Mouse (Mus musculus) embryonic facial prominence, embryonic 13.5 days (tissue): ENCODE results near the gene Hmcn2. TPM values are rescaled to one million over a fixed set of nuclear protein-coding genes. Genes with fewer than 3 reads are reported as not detected.

Source experiments
- ATAC-seq: fragments of 200-750 bp; cut with Nextera tagmentation; 2 replicates; pipeline ENCODE4 v1.8.0; 2017; ENCODE audit warnings: low read depth; ENCODE audit not compliant: insufficient number of reproducible peaks, insufficient read depth, low FRiP score, low TSS enrichment
- H3K27ac ChIP-seq: fragments of 300-500 bp; sonication (generic); 2 replicates; pipeline ENCODE4 v1.5.1; 2015; ENCODE audit warnings: moderate library complexity, mild to moderate bottlenecking, inconsistent platforms
- H3K27me3 ChIP-seq: fragments of 300-500 bp; sonication (generic); 2 replicates; pipeline ENCODE4 v1.6.1; 2015; ENCODE audit warnings: mild to moderate bottlenecking, inconsistent platforms
- H3K36me3 ChIP-seq: fragments of 300-500 bp; sonication (generic); 2 replicates; pipeline ENCODE4 v1.6.1; 2015; ENCODE audit warnings: mild to moderate bottlenecking, inconsistent platforms
- H3K4me1 ChIP-seq: fragments of 300-500 bp; sonication (generic); 2 replicates; pipeline ENCODE4 v1.6.1; 2015; ENCODE audit warnings: inconsistent platforms
- H3K4me2 ChIP-seq: fragments of 300-500 bp; sonication (generic); 2 replicates; pipeline ENCODE4 v1.6.1; 2015; ENCODE audit warnings: moderate library complexity, mild to moderate bottlenecking, inconsistent platforms
- H3K4me3 ChIP-seq: fragments of 300-500 bp; sonication (generic); 2 replicates; pipeline ENCODE4 v1.5.1; 2015; ENCODE audit warnings: mild to moderate bottlenecking, inconsistent platforms
- H3K9ac ChIP-seq: fragments of 300-500 bp; sonication (generic); 2 replicates; pipeline ENCODE4 v1.6.1; 2015; ENCODE audit warnings: mild to moderate bottlenecking, inconsistent platforms
- H3K9me3 ChIP-seq: fragments of 300-500 bp; sonication (generic); 2 replicates; pipeline ENCODE4 v1.6.1; 2016; ENCODE audit warnings: inconsistent platforms
- WGBS: fragments of 180-500 bp; shearing (Covaris S2); methylation state at CpG from one replicate; pipeline ENCODE4 v1.1.7; 2015; ENCODE audit warnings: mixed read lengths; 5-methylcytosine and 5-hydroxymethylcytosine counted together
- polyA plus RNA-seq: library from polyadenylated mRNA; unstranded; fragments of >200 nt; fragmentation: Nextera tagmentation; extraction: Ambion mirVana; gene quantifications from 2 replicates; pipeline ENCODE4 v1.2.1, GENCODE M21; 2015

Hmcn2 gene
- polyA plus RNA-seq, 1 experiment from 2014 or later: not detected

GRCm38 (mm10) chr2:31418571-31418970, 104.4 kb downstream of the Hmcn2 start:
- no peak overlapping the region for H3K9ac ChIP-seq
- WGBS: 21% methylated on average over 8 of the region's 8 CpGs
- H3K4me1 ChIP-seq: 0 out of 2 replicates have a peak, but pooled peaks cover 13% of the 10 kb centered on the region
- H3K27me3 ChIP-seq: peaks cover 6% of the 10 kb centered on the region; the same call in 1 of the 2 replicates
- no peak overlapping the region for H3K4me2 ChIP-seq
- no peak for ATAC-seq
- H3K27ac ChIP-seq: no peak overlapping the region
- no peaks in the 10 kb centered on the region for H3K9me3 ChIP-seq
- no peaks in the 10 kb centered on the region for H3K36me3 ChIP-seq
- H3K4me3 ChIP-seq: no peak overlapping the region

GRCm38 (mm10) chr2:31420914-31421313, 106.7 kb downstream of the Hmcn2 start:
- 0 out of 2 replicates have a peak, but pooled peaks cover 13% of the 10 kb centered on the region for H3K4me1 ChIP-seq
- H3K4me2 ChIP-seq: no peak overlapping the region
- WGBS: 82% methylated on average over 6 of the region's 6 CpGs
- no peaks in the 10 kb centered on the region for H3K9me3 ChIP-seq
- no peak overlapping the region for H3K27ac ChIP-seq
- H3K4me3 ChIP-seq: no peak overlapping the region
- H3K36me3 ChIP-seq: no peaks in the 10 kb centered on the region
- no peak overlapping the region for H3K9ac ChIP-seq
- ATAC-seq: no peak
- H3K27me3 ChIP-seq: peaks cover 6% of the 10 kb centered on the region; the same call in 1 of the 2 replicates

GRCm38 (mm10) chr2:31422576-31422975, 108.4 kb downstream of the Hmcn2 start:
- Histone ChIP-seq H3K27me3 (peaks cover 6% of the 10 kb centered on the region; the same call in 1 of the 2 replicates), H3K4me1 (0 out of 2 replicates have a peak, but pooled peaks cover 13% of the 10 kb centered on the region), H3K27ac (no peak overlapping the region), H3K4me3 (no peak overlapping the region), H3K4me2 (no peak overlapping the region), H3K36me3 (no peaks in the 10 kb centered on the region), H3K9me3 (no peaks in the 10 kb centered on the region), H3K9ac (no peak overlapping the region)
- WGBS: 55% methylated on average over 6 of the region's 6 CpGs
- no peak for ATAC-seq

- H3K27me3 ChIP-seq: no peaks in the 10 kb centered on the region
- H3K36me3 ChIP-seq: no peaks in the 10 kb centered on the region
- WGBS: 73% methylated on average over 5 of the region's 5 CpGs
- no peak overlapping the region for H3K4me3 ChIP-seq
- no peaks in the 10 kb centered on the region for H3K9me3 ChIP-seq
- H3K4me1 ChIP-seq: 0 out of 2 replicates have a peak, but pooled peaks cover 3% of the 10 kb centered on the region
- no peak overlapping the region for H3K27ac ChIP-seq
- H3K4me2 ChIP-seq: no peak overlapping the region
- H3K9ac ChIP-seq: no peak overlapping the region
- no peak for ATAC-seq
Observed at GRCm38 (mm10) chr2:31431477-31431876, 117.3 kb downstream of the Hmcn2 start.

GRCm38 (mm10) chr2:31434746-31435145, 120.5 kb downstream of the Hmcn2 start:
- Histone ChIP-seq H3K36me3 (no peaks in the 10 kb centered on the region), H3K4me3 (no peak overlapping the region), H3K9ac (no peak overlapping the region), H3K9me3 (no peaks in the 10 kb centered on the region), H3K4me1 (0 out of 2 replicates have a peak, but pooled peaks cover 3% of the 10 kb centered on the region), H3K4me2 (no peak overlapping the region), H3K27me3 (no peaks in the 10 kb centered on the region), H3K27ac (no peak overlapping the region)
- WGBS: 70% methylated on average over 10 of the region's 10 CpGs
- ATAC-seq: no peak

- H3K27ac ChIP-seq: no peak overlapping the region
- H3K9me3 ChIP-seq: no peaks in the 10 kb centered on the region
- no peaks in the 10 kb centered on the region for H3K27me3 ChIP-seq
- H3K4me1 ChIP-seq: 0 out of 2 replicates have a peak, but pooled peaks cover 3% of the 10 kb centered on the region
- H3K4me2 ChIP-seq: no peak overlapping the region
- WGBS: 37% methylated on average over 6 of the region's 6 CpGs
- ATAC-seq: no peak
- H3K4me3 ChIP-seq: no peak overlapping the region
- no peak overlapping the region for H3K9ac ChIP-seq
- no peaks in the 10 kb centered on the region for H3K36me3 ChIP-seq
Observed at GRCm38 (mm10) chr2:31435567-31435966, 121.4 kb downstream of the Hmcn2 start.

- H3K9ac ChIP-seq: no peak overlapping the region
- peaks cover 6% of the 10 kb centered on the region for H3K4me1 ChIP-seq
- H3K27ac ChIP-seq: no peak overlapping the region
- H3K4me2 ChIP-seq: no peak overlapping the region
- no peaks in the 10 kb centered on the region for H3K36me3 ChIP-seq
- H3K4me3 ChIP-seq: no peak overlapping the region
- no peak for ATAC-seq
- no peaks in the 10 kb centered on the region for H3K27me3 ChIP-seq
- no peaks in the 10 kb centered on the region for H3K9me3 ChIP-seq
- 41% methylated on average over 14 of the region's 14 CpGs for WGBS
Observed at GRCm38 (mm10) chr2:31437480-31438245, 123.4 kb downstream of the Hmcn2 start.

- Histone ChIP-seq H3K27me3 (no peaks in the 10 kb centered on the region), H3K4me2 (no peak overlapping the region), H3K36me3 (no peaks in the 10 kb centered on the region), H3K27ac (no peak overlapping the region), H3K4me3 (no peak overlapping the region), H3K4me1 (peaks cover 15% of the 10 kb centered on the region), H3K9ac (no peak overlapping the region), H3K9me3 (no peaks in the 10 kb centered on the region)
- ATAC-seq: no peak
- 82% methylated on average over 6 of the region's 6 CpGs for WGBS
Observed at GRCm38 (mm10) chr2:31439576-31439975, 125.4 kb downstream of the Hmcn2 start.

- Histone ChIP-seq H3K4me2 (no peak overlapping the region), H3K4me1 (peaks cover 24% of the 10 kb centered on the region), H3K36me3 (no peaks in the 10 kb centered on the region), H3K27ac (peak overlapping the region; percentile 22; the same call in 1 of the 2 replicates), H3K9ac (peak overlapping the region; percentile 21; the same call in 1 of the 2 replicates), H3K4me3 (no peak overlapping the region), H3K27me3 (no peaks in the 10 kb centered on the region), H3K9me3 (no peaks in the 10 kb centered on the region)
- no peak for ATAC-seq
- 38% methylated on average over 11 of the region's 11 CpGs for WGBS
Observed at GRCm38 (mm10) chr2:31442480-31443160, 128.4 kb downstream of the Hmcn2 start.

- Histone ChIP-seq H3K4me1 (peaks cover 43% of the 10 kb centered on the region), H3K27me3 (no peaks in the 10 kb centered on the region), H3K36me3 (no peaks in the 10 kb centered on the region), H3K9ac (no peak overlapping the region), H3K27ac (no peak overlapping the region), H3K4me2 (no peak overlapping the region), H3K4me3 (no peak overlapping the region), H3K9me3 (no peaks in the 10 kb centered on the region)
- no peak for ATAC-seq
- 40% methylated on average over 4 of the region's 4 CpGs for WGBS
Observed at GRCm38 (mm10) chr2:31446036-31446435, 131.8 kb downstream of the Hmcn2 start.

- no peak for ATAC-seq
- no peaks in the 10 kb centered on the region for H3K9me3 ChIP-seq
- no peak overlapping the region for H3K9ac ChIP-seq
- H3K4me1 ChIP-seq: peaks cover 46% of the 10 kb centered on the region
- H3K27ac ChIP-seq: no peak overlapping the region
- no peaks in the 10 kb centered on the region for H3K27me3 ChIP-seq
- no peak overlapping the region for H3K4me2 ChIP-seq
- H3K4me3 ChIP-seq: no peak overlapping the region
- H3K36me3 ChIP-seq: no peaks in the 10 kb centered on the region
- WGBS: 60% methylated on average over 4 of the region's 4 CpGs
Observed at GRCm38 (mm10) chr2:31446456-31446855, 132.2 kb downstream of the Hmcn2 start.

- H3K4me1 ChIP-seq: peaks cover 52% of the 10 kb centered on the region
- no peak overlapping the region for H3K4me2 ChIP-seq
- no peak overlapping the region for H3K9ac ChIP-seq
- no peaks in the 10 kb centered on the region for H3K36me3 ChIP-seq
- H3K27me3 ChIP-seq: no peaks in the 10 kb centered on the region
- no peak overlapping the region for H3K27ac ChIP-seq
- 76% methylated on average over 2 of the region's 2 CpGs for WGBS
- no peaks in the 10 kb centered on the region for H3K9me3 ChIP-seq
- no peak overlapping the region for H3K4me3 ChIP-seq
- ATAC-seq: no peak
Observed at GRCm38 (mm10) chr2:31447536-31447935, 133.3 kb downstream of the Hmcn2 start.
